Mouse (Mus musculus) MEL (cell line): ENCODE results near the gene Hpca. TPM values are rescaled to one million over a fixed set of nuclear protein-coding genes. Genes with fewer than 3 reads are reported as not detected.

Experiments used
- DNase-seq: peaks from one replicate; pipeline ENCODE4 v3.0.0; 2011; ENCODE audit warnings: low read depth, low spot score
- H3K27ac ChIP-seq: 2 replicates; pipeline ENCODE4 v1.5.1; 2012; ENCODE audit warnings: low read depth, mild to moderate bottlenecking, control low read depth, low read length, moderate library complexity; ENCODE audit not compliant: control insufficient read depth
- H3K27me3 ChIP-seq, 2 experiments: fragments of 150-350 bp in 1 of 2; sonication (generic) in 1 of 2; 2 replicates each; pipeline ENCODE4 v1.6.1; 2012; ENCODE audit warnings: low read length in 2 of 2, mild to moderate bottlenecking in 2 of 2, improper control_type of control experiment in 1 of 2, moderate library complexity in 1 of 2; ENCODE audit not compliant: insufficient read depth in 2 of 2, control insufficient read depth in 1 of 2
- H3K36me3 ChIP-seq, 2 experiments: 2 replicates each; pipeline ENCODE4 v1.6.1; 2012 to 2014; ENCODE audit warnings: low read length in 2 of 2, improper control_type of control experiment in 1 of 2, inconsistent platforms in 1 of 2, mild to moderate bottlenecking in 1 of 2; ENCODE audit not compliant: insufficient read depth in 2 of 2, control insufficient read depth in 1 of 2
- H3K4me1 ChIP-seq, 2 experiments: fragments of 150-350 bp in 1 of 2; sonication (generic) in 1 of 2; 2 replicates each; pipeline ENCODE4 v1.6.1; 2012; ENCODE audit warnings: low read length in 2 of 2, improper control_type of control experiment in 1 of 2, mild to moderate bottlenecking in 1 of 2; ENCODE audit not compliant: insufficient read depth in 2 of 2, control insufficient read depth in 1 of 2
- H3K4me3 ChIP-seq, 2 experiments: fragments of 150-350 bp in 1 of 2; sonication (generic) in 1 of 2; 2 replicates each; pipeline ENCODE4 v1.5.1; 2012; ENCODE audit warnings: low read depth in 2 of 2, low read length in 2 of 2, mild to moderate bottlenecking in 2 of 2, moderate library complexity in 2 of 2, control low read depth in 1 of 2, improper control_type of control experiment in 1 of 2; ENCODE audit not compliant: control insufficient read depth in 1 of 2, insufficient read depth in 1 of 2
- H3K79me2 ChIP-seq: 2 replicates; pipeline ENCODE4 v1.6.1; 2012; ENCODE audit warnings: mild to moderate bottlenecking, low read length, moderate library complexity; ENCODE audit not compliant: control insufficient read depth, poor library complexity, insufficient read depth
- H3K9ac ChIP-seq: 2 replicates; pipeline ENCODE4 v1.6.1; 2012; ENCODE audit warnings: low read depth, mild to moderate bottlenecking, control low read depth, low read length, moderate library complexity; ENCODE audit not compliant: control insufficient read depth, poor library complexity, severe bottlenecking
- H3K9me3 ChIP-seq: fragments of 150-350 bp; sonication (generic); replicated peaks from 2 replicates; pipeline ENCODE4 v1.6.1; 2012; ENCODE audit warnings: mild to moderate bottlenecking, low read length, improper control_type of control experiment, moderate library complexity; ENCODE audit not compliant: insufficient read depth
- CHD2 ChIP-seq: IDR thresholded peaks from 2 replicates; pipeline ENCODE4 v1.6.1; 2011; ENCODE audit warnings: low read length, improper control_type of control experiment
- CTCF ChIP-seq, 3 experiments: IDR thresholded peaks in 2 of 3; conservative IDR thresholded peaks in 1 of 3; 2 replicates each; pipeline ENCODE4 v1.5.1; 2011 to 2012; ENCODE audit warnings: low read length in 3 of 3, low read depth in 2 of 3, mild to moderate bottlenecking in 2 of 3, improper control_type of control experiment in 1 of 3, inconsistent platforms in 1 of 3, mixed read lengths in 1 of 3, moderate library complexity in 1 of 3; ENCODE audit not compliant: control insufficient read depth in 1 of 3, insufficient read depth in 1 of 3, poor library complexity in 1 of 3, severe bottlenecking in 1 of 3
- E2F4 ChIP-seq: IDR thresholded peaks from 2 replicates; pipeline ENCODE4 v1.6.1; 2011; ENCODE audit warnings: low read depth, low read length, improper control_type of control experiment, borderline replicate concordance
- ELF1 ChIP-seq: IDR thresholded peaks from 2 replicates; pipeline ENCODE4 v1.6.1; 2014; ENCODE audit warnings: low read depth, mild to moderate bottlenecking, inconsistent platforms, low read length, improper control_type of control experiment, moderate library complexity
- ETS1 ChIP-seq: IDR thresholded peaks from 2 replicates; pipeline ENCODE4 v1.6.1; 2012; ENCODE audit warnings: low read depth, mild to moderate bottlenecking, inconsistent platforms, low read length, improper control_type of control experiment, moderate library complexity
- GATA1 ChIP-seq: IDR thresholded peaks from 2 replicates; pipeline ENCODE4 v1.6.1; 2011; ENCODE audit warnings: low read depth, low read length, improper control_type of control experiment
- HCFC1 ChIP-seq: IDR thresholded peaks from 2 replicates; pipeline ENCODE4 v1.6.1; 2012; ENCODE audit warnings: low read depth, mild to moderate bottlenecking, inconsistent platforms, low read length, improper control_type of control experiment, moderate library complexity
- JUND ChIP-seq: IDR thresholded peaks from 2 replicates; pipeline ENCODE4 v1.6.1; 2011; ENCODE audit warnings: low read depth, mild to moderate bottlenecking, improper control_type of control experiment, low read length
- KAT2A ChIP-seq: conservative IDR thresholded peaks from 2 replicates; pipeline ENCODE4 v1.6.1; 2012; ENCODE audit warnings: low read depth, low read length, improper control_type of control experiment, inconsistent platforms
- MAX ChIP-seq: IDR thresholded peaks from 2 replicates; pipeline ENCODE4 v1.6.1; 2011; ENCODE audit warnings: low read length, improper control_type of control experiment
- MAZ ChIP-seq: IDR thresholded peaks from 2 replicates; pipeline ENCODE4 v1.6.1; 2012; ENCODE audit warnings: low read depth, mild to moderate bottlenecking, inconsistent platforms, low read length, improper control_type of control experiment
- MEF2A ChIP-seq: IDR thresholded peaks from 2 replicates; pipeline ENCODE4 v1.6.1; 2014; ENCODE audit warnings: low read depth, mild to moderate bottlenecking, inconsistent platforms, low read length, improper control_type of control experiment; ENCODE audit not compliant: poor library complexity, insufficient replicate concordance, severe bottlenecking; ENCODE audit errors: extremely low read depth
- MXI1 ChIP-seq: IDR thresholded peaks from 2 replicates; pipeline ENCODE4 v1.6.1; 2011; ENCODE audit warnings: mild to moderate bottlenecking, low read depth, low read length, improper control_type of control experiment
- MYB ChIP-seq: IDR thresholded peaks from 2 replicates; pipeline ENCODE4 v1.6.1; 2011; ENCODE audit warnings: mild to moderate bottlenecking, low read depth, low read length, improper control_type of control experiment
- MYC ChIP-seq: IDR thresholded peaks from 2 replicates; pipeline ENCODE4 v1.6.1; 2011; ENCODE audit warnings: low read depth, mild to moderate bottlenecking, low read length, improper control_type of control experiment, moderate library complexity
- NELFE ChIP-seq: IDR thresholded peaks from 2 replicates; pipeline ENCODE4 v1.6.1; 2011; ENCODE audit warnings: low read depth, low read length, improper control_type of control experiment
- NRF1 ChIP-seq: IDR thresholded peaks from 2 replicates; pipeline ENCODE4 v1.6.1; 2014; ENCODE audit warnings: low read depth, mild to moderate bottlenecking, inconsistent platforms, low read length, improper control_type of control experiment, moderate library complexity; ENCODE audit not compliant: poor library complexity, insufficient read depth, severe bottlenecking
- POLR2AphosphoS2 ChIP-seq: IDR thresholded peaks from 2 replicates; pipeline ENCODE4 v1.6.1; 2011; ENCODE audit warnings: low read length, improper control_type of control experiment
- POLR2AphosphoS5 ChIP-seq: IDR thresholded peaks from 2 replicates; pipeline ENCODE4 v1.6.1; 2012; ENCODE audit warnings: low read depth, borderline replicate concordance, mild to moderate bottlenecking, inconsistent platforms, low read length, moderate library complexity, mixed read lengths
- RCOR1 ChIP-seq: IDR thresholded peaks from 2 replicates; pipeline ENCODE4 v1.6.1; 2012; ENCODE audit warnings: low read depth, mild to moderate bottlenecking, inconsistent platforms, low read length, improper control_type of control experiment
- SMC3 ChIP-seq: IDR thresholded peaks from 2 replicates; pipeline ENCODE4 v1.6.1; 2011; ENCODE audit warnings: low read depth, low read length, improper control_type of control experiment
- TAL1 ChIP-seq: IDR thresholded peaks from 2 replicates; pipeline ENCODE4 v1.6.1; 2012; ENCODE audit warnings: mild to moderate bottlenecking, inconsistent platforms, low read length, moderate library complexity, mixed read lengths
- TBP ChIP-seq: IDR thresholded peaks from 2 replicates; pipeline ENCODE4 v1.8.0; 2011; ENCODE audit warnings: low read depth, low read length, improper control_type of control experiment
- TCF12 ChIP-seq: IDR thresholded peaks from 2 replicates; pipeline ENCODE4 v1.6.1; 2014; ENCODE audit warnings: low read depth, mild to moderate bottlenecking, inconsistent platforms, low read length, improper control_type of control experiment, moderate library complexity
- UBTF ChIP-seq: IDR thresholded peaks from 2 replicates; pipeline ENCODE4 v1.6.1; 2012; ENCODE audit warnings: low read depth, mild to moderate bottlenecking, inconsistent platforms, low read length, improper control_type of control experiment, moderate library complexity, borderline replicate concordance; ENCODE audit not compliant: insufficient read depth
- USF1 ChIP-seq: IDR thresholded peaks from 2 replicates; pipeline ENCODE4 v1.6.1; 2014; ENCODE audit warnings: low read depth, mild to moderate bottlenecking, inconsistent platforms, low read length, improper control_type of control experiment, moderate library complexity
- USF2 ChIP-seq, 2 experiments: IDR thresholded peaks; 2 replicates each; pipeline ENCODE4 v1.6.1; 2011 to 2012; ENCODE audit warnings: improper control_type of control experiment in 2 of 2, low read length in 2 of 2, borderline replicate concordance in 1 of 2, inconsistent platforms in 1 of 2, low read depth in 1 of 2, mild to moderate bottlenecking in 1 of 2; ENCODE audit not compliant: insufficient read depth in 1 of 2
- ZC3H11A ChIP-seq: IDR thresholded peaks from 2 replicates; pipeline ENCODE4 v1.6.1; 2012; ENCODE audit warnings: low read depth, mild to moderate bottlenecking, inconsistent platforms, low read length, improper control_type of control experiment
- ZKSCAN1 ChIP-seq: IDR thresholded peaks from 2 replicates; pipeline ENCODE4 v1.6.1; 2012; ENCODE audit warnings: low read depth, mild to moderate bottlenecking, inconsistent platforms, low read length, improper control_type of control experiment, moderate library complexity
- ZMIZ1 ChIP-seq: IDR thresholded peaks from 2 replicates; pipeline ENCODE4 v1.6.1; 2012; ENCODE audit warnings: low read depth, mild to moderate bottlenecking, inconsistent platforms, low read length, improper control_type of control experiment, moderate library complexity
- ZNF384 ChIP-seq: IDR thresholded peaks from 2 replicates; pipeline ENCODE4 v1.6.1; 2012; ENCODE audit warnings: low read depth, mild to moderate bottlenecking, inconsistent platforms, low read length, improper control_type of control experiment
- polyA plus RNA-seq, 2 experiments: library from polyadenylated mRNA; stranded (reverse) in 1 of 2; unstranded in 1 of 2; fragments of >175 nt in 1 of 2; fragments of >200 nt in 1 of 2; gene quantifications; 2 replicates each; pipeline versions ENCODE4 v1.2.1 to v1.2.4; 2012; ENCODE audit warnings: low replicate concordance in 2 of 2, low read depth in 1 of 2; ENCODE audit not compliant: insufficient read length in 2 of 2, insufficient read depth in 1 of 2, missing spikeins in 1 of 2
- total RNA-seq: library from RNA; depleted of rRNA; stranded (reverse); fragments of 300-350 nt; gene quantifications from 2 replicates; pipeline ENCODE4 v1.2.3, GENCODE M21; 2012

Hpca gene
- total and polyA plus RNA-seq, 3 experiments: 0.39 to 1.1 TPM; not detected in 1

DNA sequence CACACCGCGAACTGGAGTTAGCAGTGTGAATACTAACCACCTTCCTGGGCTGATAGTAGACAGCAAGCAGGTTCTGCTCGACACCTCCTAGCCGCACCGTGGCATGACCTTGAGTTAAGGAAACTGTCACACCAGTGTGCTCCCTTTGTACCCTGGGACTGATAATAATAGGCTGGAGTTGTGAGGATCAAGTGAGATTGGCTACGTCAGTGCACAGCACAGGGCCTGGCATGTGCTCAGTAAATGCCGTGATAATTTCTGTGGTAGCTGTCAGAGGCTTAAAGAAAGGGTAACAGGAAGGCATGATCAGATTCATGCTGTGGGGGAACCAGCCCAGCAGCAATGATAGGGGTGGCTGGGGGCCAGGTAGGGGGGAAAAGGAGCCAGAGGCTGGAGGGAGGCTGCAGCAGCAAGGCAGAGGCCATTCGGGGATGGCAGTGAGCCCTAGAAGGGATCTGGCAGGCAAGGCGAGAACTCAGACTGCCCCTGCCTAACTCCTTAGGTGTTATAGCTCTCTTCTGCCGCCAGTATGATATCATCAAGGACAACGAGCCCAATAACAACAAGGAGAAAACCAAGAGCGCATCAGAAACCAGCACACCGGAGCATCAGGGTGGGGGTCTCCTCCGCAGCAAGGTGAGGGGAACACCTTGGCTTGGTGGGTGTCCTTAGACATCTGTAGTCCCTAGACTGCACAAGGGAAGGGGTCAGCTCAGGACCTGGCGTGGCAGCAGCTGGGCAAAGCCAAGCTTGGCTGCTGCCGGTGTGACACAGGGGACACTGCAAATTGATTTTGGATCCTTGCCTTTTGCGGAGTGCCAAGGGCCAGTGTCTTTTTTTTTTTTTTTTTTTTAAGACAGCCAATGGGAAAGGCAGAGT lies 20.0 kb upstream of the Hpca start (continued):
- TF ChIP-seq MXI1 (peak; percentile 94), USF2 (IDR thresholded peaks at IDR 0.05; ENCODE audit: borderline replicate concordance in 1 of 2, insufficient read depth in 1 of 2, low read depth in 1 of 2, low read length in 2 of 2) (no peak), ETS1 (peak; percentile 91), TCF12 (peak; percentile 78), ELF1 (0 out of 2 replicates have a peak, but pooled peaks have one; percentile 7), USF1 (no peak), NRF1 (no peak), POLR2AphosphoS5 (no peak), POLR2AphosphoS2 (no peak), SMC3 (no peak), MYC (peak; percentile 81), CHD2 (no peak), JUND (no peak), MEF2A (no peak), TAL1 (peak; percentile 26), UBTF (no peak), RCOR1 (peak; percentile 95), ZKSCAN1 (no peak), NELFE (no peak), MAX (peak; percentile 88)
- TF ChIP-seq, all 39 proteins: peak for 17

DNA sequence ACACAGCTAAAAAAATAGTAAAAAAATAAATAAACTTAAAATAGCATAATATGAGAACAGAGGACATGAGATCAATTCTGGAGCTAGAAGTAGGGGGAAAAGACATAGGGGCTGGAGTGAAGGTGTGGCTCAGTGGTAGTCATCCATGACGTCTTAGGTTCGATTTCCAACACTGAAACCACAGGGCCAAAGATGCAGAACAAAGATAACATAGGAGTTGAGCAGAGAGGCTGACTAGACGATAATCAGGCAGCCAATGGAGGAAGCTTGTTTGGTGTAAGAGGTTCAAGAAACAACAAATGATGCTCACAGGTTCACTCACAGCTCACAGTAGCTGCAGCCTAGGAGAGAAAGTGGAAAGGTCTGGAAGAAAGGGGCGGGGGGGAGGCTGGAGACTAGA lies 19.0 kb upstream of the Hpca start:
- peaks cover 2% of the 10 kb centered on the region; the same call in 1 of the 2 replicates for H3K79me2 ChIP-seq
- H3K4me3 ChIP-seq: peak overlapping the region in 1 of 2 experiments; percentile 13; a peak in 3 of 4 replicates
- no peaks in the 10 kb centered on the region for H3K9me3 ChIP-seq
- peak; percentile 78 for DNase-seq
- H3K27ac ChIP-seq: peak overlapping the region; percentile 82
- peaks cover 0 to 48% of the 10 kb centered on the region in 2 experiments; a peak in 2 of 4 replicates for H3K36me3 ChIP-seq
- H3K4me1 ChIP-seq: peaks cover 35 to 59% of the 10 kb centered on the region in 2 experiments
- H3K27me3 ChIP-seq: no peaks in the 10 kb centered on the region
- peak overlapping the region; percentile 28; the same call in 1 of the 2 replicates for H3K9ac ChIP-seq
- TF ChIP-seq MAX (no peak), CTCF (IDR thresholded peaks at IDR 0.05 in 2 of 3, conservative IDR thresholded peaks at IDR 0.05 in 1 of 3; ENCODE audit: control insufficient read depth in 1 of 3, insufficient read depth in 1 of 3, low read depth in 2 of 3, low read length in 3 of 3, poor library complexity in 1 of 3, severe bottlenecking in 1 of 3) (no peak), MYB (no peak), JUND (no peak), ZNF384 (no peak), CHD2 (no peak), ZMIZ1 (no peak), SMC3 (no peak), MAZ (0 out of 2 replicates have a peak, but pooled peaks have one; percentile 55), NELFE (no peak), TAL1 (peak; percentile 80), ZC3H11A (peak; percentile 6; the same call in 1 of the 2 replicates), HCFC1 (0 out of 2 replicates have a peak, but pooled peaks have one; percentile 16), MYC (0 out of 2 replicates have a peak, but pooled peaks have one; percentile 17), RCOR1 (peak; percentile 44), POLR2AphosphoS5 (no peak), GATA1 (peak; percentile 86), UBTF (no peak), KAT2A (no peak), E2F4 (no peak), ELF1 (no peak), TBP (no peak), ZKSCAN1 (no peak), TCF12 (peak; percentile 74), POLR2AphosphoS2 (no peak)
